Mouse (Mus musculus): Measurements from ENCODE around the gene Gnb2. TPM values are rescaled to one million over a fixed set of nuclear protein-coding genes. Genes with fewer than 3 reads are reported as not detected.

The Gnb2 gene
- total RNA-seq, 2 experiments from 2014 or later: 301 to 324 TPM

DNA sequence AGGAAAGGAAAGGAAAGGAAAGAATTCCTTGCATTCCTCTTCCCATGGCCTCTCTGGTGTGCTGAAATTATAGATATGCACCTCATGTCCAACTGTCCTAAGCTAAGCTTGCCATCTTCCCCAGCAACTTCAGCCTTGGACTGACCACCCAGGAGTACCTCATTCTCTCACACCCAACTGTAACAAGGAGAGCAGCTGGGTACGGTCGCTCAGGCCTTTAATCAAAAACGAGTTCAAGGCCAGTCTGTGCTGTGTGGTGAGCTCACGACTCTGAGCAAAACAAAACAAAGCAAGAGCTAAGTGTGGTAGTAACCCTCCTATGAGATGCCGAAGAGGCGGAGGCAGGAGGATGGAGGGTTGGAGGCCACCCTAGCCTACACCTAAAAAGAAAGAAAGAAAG, 7.7 kb upstream of the Gnb2 start:
- DNase-seq: no peak

DNA sequence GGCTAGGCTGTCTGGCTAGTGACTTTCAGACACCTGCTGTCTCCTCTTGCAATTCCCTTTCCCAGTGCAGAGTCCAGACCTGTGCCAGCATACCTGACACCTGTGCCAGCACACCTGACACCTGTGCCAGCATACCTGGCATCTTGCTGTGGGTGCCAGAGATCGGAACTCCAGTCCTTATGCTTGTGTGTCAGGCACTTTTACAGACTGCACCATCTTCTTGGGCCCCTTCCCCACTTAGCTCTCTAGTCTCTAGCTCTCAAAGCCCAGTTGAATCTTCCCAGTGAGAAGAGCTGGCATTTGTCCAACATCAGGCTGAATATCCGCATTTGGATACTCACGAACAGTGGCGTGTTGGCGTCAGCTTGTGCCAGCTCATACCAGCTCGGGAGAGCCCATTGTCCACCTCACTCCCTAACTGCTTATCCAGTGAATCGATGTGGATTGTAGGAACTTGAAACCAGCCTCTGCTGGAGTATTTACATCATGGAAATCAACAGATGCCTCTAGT, 6.0 kb upstream of the Gnb2 start:
- no peak for DNase-seq

DNA sequence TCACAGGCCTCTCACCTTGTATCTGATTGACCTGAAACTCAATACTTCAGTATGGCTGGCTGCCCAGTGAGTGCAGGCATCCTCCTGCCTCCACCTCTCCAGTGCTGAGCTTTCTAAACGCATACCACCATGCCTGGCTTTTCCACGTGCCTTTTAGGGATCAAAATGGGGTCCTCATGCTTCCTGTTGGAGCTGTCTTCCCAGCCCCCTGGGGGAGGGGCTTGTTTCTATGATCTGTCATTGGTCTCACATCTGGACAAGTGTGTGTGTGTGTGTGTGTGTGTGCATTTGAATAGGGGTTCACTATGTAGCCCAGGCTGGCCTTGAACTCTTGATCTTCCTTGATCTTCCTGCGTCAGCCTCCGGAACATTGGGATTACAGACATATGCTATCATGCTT, 4.2 kb upstream of the Gnb2 start:
- no peak for DNase-seq

DNA sequence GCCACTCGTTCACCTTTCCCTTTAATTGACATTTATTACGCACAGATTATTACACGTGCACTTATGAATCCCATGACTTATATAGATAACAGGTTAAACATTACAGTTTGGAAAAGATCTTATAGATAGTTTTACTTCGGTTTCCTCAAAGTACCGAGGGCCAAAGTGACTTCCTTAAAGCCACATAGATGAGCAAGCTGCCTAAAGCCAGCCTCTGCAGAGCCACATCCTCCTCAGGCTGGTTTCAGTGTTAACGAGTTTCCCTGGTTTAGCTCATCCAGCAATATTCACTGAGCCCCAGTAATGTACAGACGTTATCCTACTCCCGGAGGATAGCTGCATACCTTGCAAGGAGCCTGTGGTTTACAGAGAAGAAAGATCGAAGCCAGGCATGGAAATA, 2.0 kb upstream of the Gnb2 start:
- no peak for DNase-seq

DNA sequence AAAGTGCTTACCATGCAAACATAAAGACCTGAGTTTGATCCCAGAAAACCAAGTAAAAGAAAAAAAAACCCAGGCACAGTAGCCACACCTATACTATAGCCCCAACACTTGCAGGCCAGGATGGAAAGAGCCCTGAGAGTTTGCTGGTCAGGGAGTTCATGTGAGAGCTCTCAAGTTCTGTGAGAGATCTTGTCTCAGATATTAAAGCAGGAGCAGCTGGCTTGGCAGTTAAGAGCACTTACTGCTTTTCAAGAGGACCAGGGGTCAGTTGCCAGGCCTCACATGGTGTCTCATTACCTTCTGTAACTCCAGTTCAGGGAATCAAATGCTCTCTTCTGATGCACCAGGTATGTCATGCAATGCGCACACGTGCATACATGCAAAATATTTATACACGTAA, 1.5 kb upstream of the Gnb2 start:
- DNase-seq: no peak

DNA sequence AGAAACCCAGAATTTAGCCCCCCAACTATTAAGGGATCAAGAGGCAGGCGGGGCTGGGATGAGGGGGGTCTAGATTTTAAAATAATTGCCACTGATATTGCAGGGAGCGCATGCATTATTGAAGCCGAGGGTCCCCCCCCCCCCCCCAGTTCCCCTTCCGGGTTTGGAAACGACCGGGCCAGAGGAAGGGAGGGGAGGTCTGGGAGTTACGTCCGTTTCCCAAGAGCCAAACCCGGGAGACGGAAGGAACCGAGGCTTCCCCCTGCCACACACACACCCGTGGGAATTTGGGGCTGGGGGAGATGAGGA, 548 bp downstream of the Gnb2 start:
- DNase-seq: no peak

DNA sequence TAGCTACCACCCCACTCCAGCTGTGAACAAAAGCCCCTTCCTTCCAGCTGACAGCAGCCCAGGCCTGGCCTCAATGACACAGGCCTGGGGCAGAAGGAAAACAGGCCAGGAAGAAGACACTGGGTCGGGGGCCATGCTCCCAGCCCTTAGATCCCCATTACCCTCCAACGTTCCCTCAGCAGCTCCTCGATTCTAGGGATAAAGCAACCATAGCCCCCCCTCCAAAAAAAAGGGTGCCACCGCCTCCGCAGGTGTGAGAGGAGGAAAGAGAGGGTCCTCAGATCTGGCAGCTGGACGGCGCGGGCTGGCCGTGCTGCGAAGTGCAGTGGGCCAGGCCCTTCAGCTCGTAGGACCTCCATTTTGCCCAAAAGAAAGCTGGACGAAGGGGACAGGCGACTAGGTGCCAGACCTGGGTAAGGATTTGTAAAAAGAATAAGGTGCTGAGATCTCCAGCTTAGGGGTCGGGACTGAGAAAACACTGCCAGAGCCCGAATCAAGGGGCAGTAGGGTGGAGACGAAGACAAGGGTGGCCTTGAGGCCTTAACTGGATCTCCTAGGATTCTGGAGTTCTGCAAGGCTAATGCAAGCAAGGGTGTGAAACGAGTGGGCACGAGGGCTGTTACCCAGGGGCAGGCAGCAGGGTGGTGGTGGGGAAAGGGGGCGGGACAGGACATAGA, 1.0 kb downstream of the Gnb2 start:
- DNase-seq: no peak

DNA sequence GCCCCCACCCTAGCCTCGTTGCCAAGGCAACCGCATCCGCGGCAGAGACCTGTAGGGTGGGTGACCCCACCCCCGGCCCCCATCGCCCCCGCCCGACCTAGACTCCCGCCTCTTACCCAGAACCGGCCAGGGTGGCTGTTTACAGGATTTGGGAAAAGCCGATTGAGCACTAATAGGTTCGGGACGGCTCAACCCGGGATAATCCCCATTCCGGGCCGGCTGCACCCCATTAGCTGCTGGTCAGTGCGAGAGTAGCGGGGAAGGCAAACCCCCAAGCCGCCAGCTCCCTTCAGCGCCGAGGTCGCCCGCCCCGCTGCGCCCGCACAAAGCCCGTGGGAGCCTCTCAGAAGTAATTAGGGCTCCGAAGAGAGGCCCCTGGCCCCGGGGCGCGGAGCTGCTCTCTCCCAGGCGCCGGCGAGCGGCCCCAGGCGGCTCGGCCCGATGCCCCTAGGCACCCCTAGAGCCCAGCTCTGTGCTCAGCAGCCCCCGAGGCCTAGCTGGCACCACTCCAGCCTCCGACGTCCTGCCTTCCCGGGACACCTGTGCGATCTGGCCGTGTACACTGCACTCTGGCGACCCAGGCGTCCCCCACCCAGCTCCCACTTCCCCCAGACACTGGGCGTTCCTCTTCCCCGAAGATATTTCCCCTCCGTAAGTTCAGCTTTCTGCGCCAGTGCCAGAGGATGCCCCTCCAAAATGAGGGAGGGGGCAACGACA, 1.7 kb downstream of the Gnb2 start:
- DNase-seq: peak; percentile 75

DNA sequence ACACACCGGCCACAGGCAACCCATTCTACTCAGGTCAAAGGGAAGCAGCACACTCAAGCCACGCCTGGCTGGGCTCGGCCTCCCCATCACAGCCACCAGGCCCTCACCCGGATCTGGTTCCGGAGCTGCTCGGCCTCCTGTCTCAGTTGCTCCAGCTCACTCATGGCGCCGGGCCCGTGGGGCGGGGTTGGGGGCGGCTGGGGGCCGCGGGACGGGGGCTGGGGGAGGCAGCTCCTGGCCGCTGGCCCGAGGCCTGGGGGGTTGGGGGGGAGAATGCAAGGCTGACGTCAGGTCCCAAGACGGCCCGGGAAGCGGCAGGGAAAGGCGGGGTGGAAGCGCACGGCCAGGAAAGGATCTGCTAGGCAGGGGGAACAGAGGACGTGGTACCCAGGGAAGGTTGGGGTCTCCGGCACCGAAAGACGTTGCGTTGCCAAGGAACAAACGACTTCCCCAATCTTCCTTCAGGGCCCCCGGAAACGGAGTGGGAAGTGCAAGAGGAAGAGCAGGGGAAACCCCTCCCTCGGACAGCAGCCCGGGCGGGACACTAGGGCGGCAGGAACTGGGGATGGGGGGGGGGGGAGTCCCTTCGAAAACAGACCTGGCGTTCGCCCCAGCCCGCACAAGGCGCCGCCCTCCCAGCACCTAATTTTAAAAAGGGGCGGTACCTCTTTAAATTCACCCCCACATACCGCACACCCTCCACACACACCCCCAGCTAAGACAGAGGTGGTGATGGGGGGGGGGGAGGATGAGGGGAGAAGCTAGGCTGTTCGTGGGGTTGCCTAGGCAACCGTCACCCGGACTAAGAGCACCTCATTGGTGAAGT, 2.5 kb downstream of the Gnb2 start:
- DNase-seq: peak; percentile 80

DNA sequence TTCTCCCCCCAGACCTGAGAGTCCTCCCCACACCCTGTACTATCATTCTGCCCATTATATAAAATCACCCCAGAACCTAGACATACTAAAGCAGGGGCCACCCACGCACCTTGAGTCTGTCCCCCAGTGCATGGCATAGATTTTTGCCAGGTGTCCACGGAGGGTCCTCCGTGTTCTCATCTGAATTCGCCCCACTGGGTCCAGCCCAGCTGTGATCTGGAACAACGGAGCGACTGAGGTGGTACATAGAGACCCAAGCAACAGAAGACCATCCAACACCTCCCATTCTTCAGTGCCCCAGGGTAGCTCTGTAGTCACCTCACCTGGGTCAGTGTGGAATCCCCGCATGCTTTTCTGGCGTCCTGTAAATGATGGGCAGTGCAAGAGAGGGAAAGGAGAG, 3.2 kb downstream of the Gnb2 start:
- no peak for DNase-seq

DNA sequence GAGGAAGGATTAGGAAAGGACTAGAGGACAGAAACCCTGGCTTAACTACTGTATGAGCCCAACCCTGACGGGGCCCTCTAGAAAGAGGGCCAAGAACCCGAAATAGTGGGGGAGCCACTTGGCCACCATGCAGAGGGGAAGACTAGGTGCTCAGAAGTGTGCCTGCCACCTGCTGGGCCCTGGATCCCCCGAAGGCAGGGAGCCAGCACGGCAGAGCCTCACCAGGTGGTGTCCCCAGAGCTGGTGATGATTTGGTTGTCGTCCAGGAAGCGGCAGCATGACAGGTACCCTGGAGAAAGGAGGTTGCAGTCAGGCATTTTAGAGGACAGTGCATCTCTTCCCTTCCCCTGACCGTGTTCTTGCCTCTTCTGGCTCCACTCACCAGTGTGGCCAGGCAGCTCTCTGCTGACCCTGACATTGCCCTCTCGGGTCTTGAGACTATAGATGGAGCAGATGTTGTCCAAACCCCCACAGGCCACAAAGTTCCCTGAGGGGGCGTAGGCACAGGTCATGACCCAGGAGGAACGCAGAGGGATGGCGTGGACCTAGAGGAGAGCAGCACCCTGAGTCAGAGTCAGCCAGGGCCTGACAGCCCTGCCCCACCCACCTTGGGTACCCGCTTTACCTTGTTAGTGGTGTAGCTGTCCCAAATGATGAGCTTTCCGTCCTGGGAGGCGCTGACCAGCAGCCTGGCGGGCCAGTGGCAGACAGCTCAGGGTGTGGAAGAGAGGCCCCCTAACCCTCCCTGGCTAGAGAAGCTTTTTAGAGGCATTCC, 3.9 kb downstream of the Gnb2 start:
- no peak for DNase-seq

DNA sequence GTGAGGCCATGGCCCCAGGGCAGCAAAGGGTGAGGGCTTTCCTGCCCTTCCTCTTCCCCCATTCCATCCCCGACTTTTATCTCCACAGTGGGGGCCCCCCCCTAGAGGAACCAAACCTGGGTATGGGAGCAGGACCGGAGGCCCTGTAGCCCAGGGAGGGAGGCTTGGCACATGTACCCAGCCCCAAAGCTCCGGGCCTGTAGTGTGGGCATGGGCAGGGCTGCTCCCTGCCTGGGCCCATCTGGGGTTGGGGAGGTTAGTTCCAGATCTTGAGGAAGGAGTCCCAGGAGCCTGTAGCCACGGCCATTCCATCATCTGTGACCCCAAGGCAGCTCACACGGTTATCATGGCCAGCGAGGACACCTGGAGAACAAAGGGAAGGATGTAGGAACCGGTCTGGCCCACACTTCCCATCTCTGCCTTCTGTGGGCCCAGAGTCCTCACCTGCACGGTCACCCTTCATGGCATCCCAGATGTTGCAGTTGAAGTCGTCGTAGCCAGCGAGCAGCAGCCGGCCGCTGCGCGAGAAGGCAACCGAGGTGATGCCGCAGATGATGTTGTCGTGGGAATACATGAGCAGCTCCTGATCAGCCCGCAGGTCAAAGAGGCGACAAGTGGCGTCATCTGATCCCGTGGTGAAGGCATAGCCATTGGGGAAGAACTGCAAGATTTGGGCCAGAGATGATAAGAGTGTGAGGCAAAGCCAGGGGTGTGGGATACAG, 4.9 kb downstream of the Gnb2 start:
- no peak for DNase-seq

DNA sequence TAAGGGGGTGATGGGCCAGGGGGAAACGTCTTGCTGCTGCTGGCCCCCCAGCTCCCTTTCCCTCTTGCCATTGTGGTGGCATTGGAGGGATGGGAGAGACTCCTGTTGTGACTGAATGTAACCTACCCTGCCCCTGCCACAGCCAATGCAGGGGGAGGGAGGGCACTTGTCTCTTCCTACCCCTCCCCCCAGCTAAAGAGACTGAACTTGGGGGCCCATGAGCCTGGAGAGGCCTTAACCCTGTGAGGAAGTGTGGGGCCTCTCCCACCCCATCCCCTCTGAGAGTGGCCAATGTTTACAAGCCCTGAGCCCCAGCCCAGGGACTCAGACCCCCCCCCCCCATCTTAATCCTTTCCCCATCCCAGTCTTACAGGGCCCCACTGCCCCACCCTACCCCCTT, 5.9 kb downstream of the Gnb2 start:
- no peak for DNase-seq

DNA sequence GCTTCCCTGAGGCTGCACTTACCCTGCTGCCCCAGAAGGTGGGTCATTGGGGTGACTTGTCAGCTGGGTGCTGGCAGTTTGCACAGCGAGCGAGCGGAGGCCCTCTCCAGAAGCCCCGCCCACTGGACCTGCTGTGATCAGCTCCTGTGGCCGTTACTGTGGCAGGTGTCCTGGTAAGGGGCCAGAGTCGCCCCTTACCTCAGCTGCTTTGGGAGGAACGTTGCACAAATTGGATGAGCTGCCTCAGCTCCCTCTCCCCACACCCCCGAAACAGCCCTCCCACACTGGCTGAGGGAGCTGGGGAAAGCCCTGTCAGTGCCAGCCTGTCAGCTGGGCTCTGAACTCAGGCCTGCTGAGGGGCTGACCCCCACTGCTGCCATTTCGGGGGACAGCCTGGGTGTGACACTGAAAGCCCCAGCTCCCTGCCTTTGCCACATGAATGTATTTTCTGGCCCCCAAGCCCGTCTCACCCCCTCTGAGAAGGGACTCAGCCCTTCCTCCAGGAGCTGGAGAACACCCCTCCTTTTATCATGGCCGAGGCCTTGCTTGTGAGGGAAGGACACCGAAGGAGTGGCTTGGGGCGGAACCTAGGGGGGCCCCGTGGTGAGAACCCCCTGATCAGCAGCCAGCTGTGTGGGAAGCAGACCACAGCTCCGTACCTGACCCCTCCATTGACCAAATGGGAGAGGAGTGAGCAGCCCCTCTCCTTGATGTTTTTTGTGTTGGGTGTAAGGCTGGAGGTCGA, 6.9 kb downstream of the Gnb2 start:
- no peak for DNase-seq

DNA sequence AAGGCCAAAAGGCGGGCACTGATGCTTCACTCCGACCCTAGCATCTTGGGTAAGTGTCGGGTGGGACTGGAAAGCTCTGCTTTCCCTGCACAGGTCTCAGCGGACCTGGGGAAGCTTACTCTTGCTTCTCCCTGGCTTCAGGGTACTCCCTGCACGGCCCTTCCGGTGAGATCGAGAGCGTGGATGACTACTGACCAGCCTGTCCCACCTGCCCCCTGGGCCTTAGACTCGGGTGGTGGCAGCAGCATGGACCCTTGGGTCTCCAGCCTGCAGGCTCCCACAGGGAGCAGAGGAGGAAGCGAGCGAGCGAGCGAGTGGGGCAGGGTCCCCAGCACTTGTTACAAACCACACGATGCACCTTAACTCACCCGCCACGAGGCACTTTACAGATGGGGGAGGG, 7.8 kb downstream of the Gnb2 start:
- DNase-seq: no peak

DNA sequence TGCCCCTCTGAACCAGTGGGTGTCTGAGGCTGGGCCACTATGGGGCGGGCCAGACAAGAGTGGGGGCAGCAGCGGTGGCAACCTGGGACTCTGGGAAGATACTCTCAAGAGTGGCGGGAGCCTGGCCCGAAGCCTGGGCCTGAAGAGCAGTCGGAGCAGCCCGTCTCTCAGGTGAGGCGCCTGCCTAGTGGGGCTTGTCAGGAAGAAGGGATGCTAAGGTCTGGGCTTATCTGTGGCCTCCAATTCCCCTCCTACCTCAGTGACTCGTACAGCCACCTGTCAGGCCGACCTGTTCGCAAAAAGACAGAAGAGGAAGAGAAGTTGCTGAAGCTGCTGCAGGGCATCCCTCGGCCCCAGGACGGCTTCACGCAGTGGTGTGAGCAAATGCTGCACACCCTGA, 8.6 kb downstream of the Gnb2 start:
- DNase-seq: no peak

DNA sequence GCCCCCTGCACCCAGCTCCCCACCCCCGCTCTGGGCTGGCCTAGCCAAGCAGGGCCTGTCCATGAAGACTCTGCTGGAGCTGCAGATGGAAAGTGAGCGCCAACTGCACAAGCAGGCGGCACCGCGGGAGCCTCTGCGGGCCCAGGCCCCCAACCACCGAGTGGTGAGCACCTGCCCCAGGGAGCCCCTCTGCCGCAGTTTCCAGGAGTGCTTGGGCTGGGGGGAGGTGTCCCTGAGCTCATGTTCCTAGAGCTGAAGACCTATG, 9.1 kb downstream of the Gnb2 start:
- DNase-seq: no peak

DNA sequence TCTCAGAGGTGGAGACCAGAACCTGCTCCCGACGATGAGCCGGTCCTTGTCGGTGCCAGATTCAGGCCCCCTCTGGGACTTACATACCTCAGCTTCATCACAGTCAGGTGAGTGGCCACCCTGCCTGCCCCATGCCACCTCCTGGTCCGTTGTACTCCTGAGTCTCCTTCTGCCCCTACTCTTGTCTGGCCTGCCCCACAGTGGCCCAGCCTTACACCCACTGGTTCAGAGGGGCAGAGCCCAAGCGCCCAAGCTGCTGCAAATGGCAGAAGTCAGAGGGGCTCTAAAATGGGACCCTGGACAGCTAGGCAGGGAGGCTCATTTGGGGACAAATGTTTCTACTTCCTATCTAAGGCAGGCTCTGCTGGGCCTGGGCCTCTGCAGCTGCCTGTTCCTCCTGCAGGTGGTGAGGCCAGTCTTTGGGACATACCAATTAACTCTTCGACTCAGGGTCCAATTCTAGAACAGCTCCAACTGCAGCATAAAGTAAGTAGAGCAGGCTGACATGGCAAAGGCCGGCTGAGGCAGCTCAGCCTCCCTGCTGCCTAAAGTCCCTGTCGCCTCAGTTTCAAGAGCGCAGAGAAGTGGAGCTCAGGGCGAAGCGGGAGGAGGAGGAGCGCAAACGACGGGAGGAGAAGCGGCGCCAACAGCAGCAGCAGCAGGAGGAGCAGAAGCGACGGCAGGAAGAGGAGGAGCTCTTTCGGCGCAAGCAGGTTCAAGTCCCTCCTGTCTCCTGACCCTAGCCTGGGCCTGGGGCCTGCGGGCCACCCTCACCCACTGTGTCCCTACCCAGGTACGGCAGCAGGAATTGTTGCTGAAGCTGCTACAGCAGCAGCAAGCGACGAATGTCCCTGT, 9.7 kb downstream of the Gnb2 start:
- no peak for DNase-seq

DNA sequence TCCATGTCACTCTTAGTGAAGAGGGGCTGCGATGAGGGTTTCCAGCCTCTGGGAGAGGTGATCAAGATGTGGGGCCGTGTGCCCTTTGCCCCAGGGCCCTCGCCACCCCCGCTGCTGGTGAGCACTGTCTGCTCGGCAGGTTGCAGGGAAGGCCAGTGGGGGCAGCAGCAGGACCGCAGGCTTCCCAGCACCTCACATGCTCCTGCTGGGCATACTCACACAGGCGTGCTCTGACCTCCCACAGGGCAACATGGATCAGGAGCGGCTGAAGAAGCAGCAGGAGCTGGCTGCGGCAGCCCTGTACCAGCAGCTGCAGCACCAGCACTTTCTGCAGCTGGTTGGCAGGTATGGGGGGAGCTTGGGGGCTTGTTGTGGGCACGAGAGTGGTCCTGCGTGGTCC, 10.6 kb downstream of the Gnb2 start:
- no peak for DNase-seq

DNA sequence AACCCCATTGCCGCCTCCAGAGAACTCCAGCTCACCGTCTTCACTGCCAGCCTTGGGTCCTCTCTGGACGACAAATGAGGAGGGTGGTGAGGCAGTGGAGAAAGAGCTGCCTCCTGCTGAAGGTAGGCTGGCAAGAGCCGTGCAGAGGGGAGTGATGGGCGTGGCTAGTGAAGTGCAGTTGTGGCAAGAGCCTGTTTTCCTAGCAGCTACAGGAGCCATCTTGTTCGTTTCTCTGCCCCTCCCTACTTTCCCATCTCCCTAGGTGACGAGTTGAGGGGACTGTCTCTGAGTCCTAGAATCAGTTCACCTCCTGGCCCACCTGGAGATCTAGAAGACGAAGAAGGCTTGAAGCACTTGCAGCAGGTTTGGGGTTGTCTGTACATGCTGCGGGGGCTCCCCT, 11.4 kb downstream of the Gnb2 start:
- no peak for DNase-seq

Data from gastrocnemius, postnatal 10 days (tissue).